Mouse (Mus musculus) intestine, embryonic 14.5 days (tissue): ENCODE measurements at regions not wholly inside any gene's neighbourhood (a gene's known extent, or its start where the extent isn't known, plus 50 kb on each side); places are given as distances from the start of the nearest gene placed in this dataset.

Source experiments
- ATAC-seq: fragments of 200-750 bp; cut with Nextera tagmentation; replicated peaks from 2 replicates; pipeline ENCODE4 v1.8.0; 2017; ENCODE audit warnings: low read depth, moderate number of reproducible peaks, moderate TSS enrichment, moderate library complexity; ENCODE audit not compliant: low FRiP score, low TSS enrichment
- DNase-seq: peaks from one replicate; pipeline ENCODE4 v3.0.0-alpha.2; 2018; ENCODE audit warnings: low spot score
- H3K27ac ChIP-seq: fragments of 300-500 bp; sonication (generic); 2 replicates; pipeline ENCODE4 v1.5.1; 2014; ENCODE audit warnings: low read depth, mild to moderate bottlenecking, control low read depth
- H3K27me3 ChIP-seq: fragments of 300-500 bp; sonication (generic); replicated peaks from 2 replicates; pipeline ENCODE4 v1.6.1; 2014; ENCODE audit warnings: low read length, control low read depth; ENCODE audit not compliant: control insufficient read depth, insufficient read depth
- H3K36me3 ChIP-seq: fragments of 300-500 bp; sonication (generic); 2 replicates; pipeline ENCODE4 v1.6.1; 2014; ENCODE audit warnings: low read length, control low read depth; ENCODE audit not compliant: control insufficient read depth, insufficient read depth
- H3K4me1 ChIP-seq: fragments of 300-500 bp; sonication (generic); replicated peaks from 2 replicates; pipeline ENCODE4 v1.6.1; 2014; ENCODE audit warnings: low read length, control low read depth, mixed read lengths; ENCODE audit not compliant: control insufficient read depth, insufficient read depth
- H3K4me2 ChIP-seq: fragments of 300-500 bp; sonication (generic); 2 replicates; pipeline ENCODE4 v1.6.1; 2014; ENCODE audit warnings: low read length
- H3K4me3 ChIP-seq: fragments of 300-500 bp; sonication (generic); 2 replicates; pipeline ENCODE4 v1.5.1; 2014; ENCODE audit warnings: low read depth, low read length, control low read depth, mixed read lengths
- H3K9ac ChIP-seq: fragments of 300-500 bp; sonication (generic); 2 replicates; pipeline ENCODE4 v1.6.1; 2014; ENCODE audit warnings: mild to moderate bottlenecking, low read length
- H3K9me3 ChIP-seq: fragments of 300-500 bp; sonication (generic); 2 replicates; pipeline ENCODE4 v1.6.1; 2016; ENCODE audit warnings: low read length, control low read depth; ENCODE audit not compliant: control insufficient read depth
- WGBS: fragments of 180-500 bp; shearing (Covaris S2); extraction: QIAGEN DNeasy Blood & Tissue Kit; methylation state at CpG from one replicate; pipeline ENCODE4 v1.1.7; 2014; 5-methylcytosine and 5-hydroxymethylcytosine counted together

DNA sequence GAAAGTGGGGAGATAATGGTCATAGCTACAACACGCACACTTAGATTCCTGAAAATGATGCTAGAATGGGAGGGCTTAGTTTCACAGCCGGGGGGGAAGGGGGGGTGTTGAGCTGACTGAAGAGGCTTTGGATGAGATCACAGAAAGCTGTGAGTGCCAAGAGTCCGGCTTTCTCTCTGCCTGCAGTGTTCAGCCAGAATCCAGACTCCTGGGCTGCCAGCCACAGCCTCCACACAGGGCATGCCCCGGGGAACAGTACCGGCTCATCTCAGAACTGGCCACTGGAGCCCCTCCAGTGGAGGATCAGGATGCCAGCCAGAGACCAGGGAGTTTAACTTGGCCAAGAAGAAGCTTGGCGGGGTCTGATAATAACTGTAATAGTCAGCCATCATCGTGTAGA is 85.7 kb downstream of the Vcpkmt start:
- Histone ChIP-seq H3K4me2 (0 out of 2 replicates have a peak overlapping the region, but pooled peaks have one; percentile 6), H3K9ac (no peak overlapping the region), H3K4me1 (peaks cover 23% of the 10 kb centered on the region), H3K36me3 (no peaks in the 10 kb centered on the region), H3K27ac (peak overlapping the region; percentile 77), H3K4me3 (no peak overlapping the region), H3K27me3 (no peaks in the 10 kb centered on the region), H3K9me3 (no peaks in the 10 kb centered on the region)
- ATAC-seq, result no peak; the same call in 1 of the 2 replicates
- WGBS, result 66% methylated on average over 7 of the region's 7 CpGs
- no peak for DNase-seq

DNA sequence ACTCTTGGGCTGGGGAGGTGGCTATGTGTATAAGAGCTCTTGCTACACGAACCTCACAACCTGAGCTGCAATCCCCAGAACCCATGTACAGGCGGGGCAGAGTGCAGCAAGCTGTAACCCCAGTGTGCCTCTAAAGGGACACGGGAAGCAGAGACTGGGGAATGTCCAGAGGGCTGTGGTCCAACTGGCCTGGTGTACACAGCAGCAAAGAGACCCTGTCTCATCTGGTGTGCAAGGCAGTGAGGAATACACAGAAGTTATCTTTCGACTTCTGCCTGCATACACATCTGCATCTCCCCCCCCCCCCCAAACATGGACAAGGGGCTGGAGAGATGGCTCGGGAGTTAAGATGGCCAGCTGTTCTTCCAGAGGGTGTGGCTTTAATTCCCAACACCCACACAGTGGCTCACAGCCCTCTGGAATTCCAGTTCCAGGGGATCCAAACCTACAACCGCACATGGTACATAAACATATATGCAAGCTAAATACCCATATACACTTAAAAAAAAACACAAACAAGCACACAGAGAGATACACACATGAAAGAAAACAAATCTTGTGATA is 86.4 kb downstream of the Vcpkmt start:
- H3K27ac ChIP-seq, result peak overlapping the region; percentile 77
- no peak overlapping the region for H3K4me2 ChIP-seq
- no peak overlapping the region for H3K9ac ChIP-seq
- peaks cover 16% of the 10 kb centered on the region for H3K4me1 ChIP-seq
- H3K4me3 ChIP-seq, result no peak overlapping the region
- H3K9me3 ChIP-seq, result no peaks in the 10 kb centered on the region
- WGBS, result 58% methylated on average over 6 of the region's 6 CpGs
- DNase-seq (no peak), ATAC-seq (no peak)
- no peaks in the 10 kb centered on the region for H3K27me3 ChIP-seq
- H3K36me3 ChIP-seq, result no peaks in the 10 kb centered on the region

DNA sequence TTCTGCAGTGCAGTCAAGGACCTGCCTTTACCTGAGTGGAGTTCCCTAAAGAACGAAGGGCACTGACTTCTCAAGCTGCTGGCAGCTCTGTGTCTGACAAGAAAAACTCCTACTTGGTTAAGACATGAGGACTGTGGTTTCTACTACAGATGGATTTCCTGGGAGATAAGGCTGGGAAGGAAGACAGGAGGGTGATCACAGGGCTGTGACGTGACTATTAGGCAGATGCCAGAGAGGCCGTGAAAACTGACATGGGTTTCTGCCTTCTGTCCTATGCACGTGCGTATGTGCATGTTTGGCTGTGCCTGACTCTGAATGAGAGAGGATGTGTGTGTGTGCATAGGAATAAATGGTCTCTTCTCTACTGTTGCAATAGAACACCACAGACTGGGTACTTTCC is 87.1 kb downstream of the Vcpkmt start:
- no peaks in the 10 kb centered on the region for H3K36me3 ChIP-seq
- no peak for DNase-seq
- no peaks in the 10 kb centered on the region for H3K9me3 ChIP-seq
- H3K27ac ChIP-seq, result no peak overlapping the region
- peaks cover 10% of the 10 kb centered on the region; the same call in 1 of the 2 replicates for H3K4me1 ChIP-seq
- H3K4me2 ChIP-seq, result no peak overlapping the region
- WGBS, result 81% methylated on average over 5 of the region's 5 CpGs
- H3K9ac ChIP-seq, result no peak overlapping the region
- no peak overlapping the region for H3K4me3 ChIP-seq
- no peak for ATAC-seq
- H3K27me3 ChIP-seq, result no peaks in the 10 kb centered on the region

DNA sequence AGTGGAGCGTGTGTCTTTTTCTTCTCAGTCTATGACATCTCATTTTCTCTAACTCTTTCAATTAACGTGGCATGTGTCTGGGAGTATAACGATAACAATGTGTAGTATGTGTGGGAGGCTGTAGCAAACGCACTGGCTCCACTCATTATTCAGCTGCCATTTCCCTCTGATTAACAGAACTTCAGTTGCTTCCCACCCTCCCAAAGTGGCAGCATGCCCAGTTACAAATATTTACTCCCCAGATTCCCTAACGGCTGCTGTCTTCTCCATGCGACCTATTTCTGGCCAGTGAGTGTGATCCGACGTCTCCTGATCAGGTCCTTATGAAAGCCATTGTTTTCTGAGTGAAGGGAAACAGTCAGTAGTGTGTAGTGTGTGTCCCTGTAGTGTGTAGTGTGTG is 88.2 kb downstream of the Vcpkmt start:
- H3K27me3 ChIP-seq, result no peaks in the 10 kb centered on the region
- no peak for DNase-seq
- 0 out of 2 replicates have a peak, but pooled peaks cover 8% of the 10 kb centered on the region for H3K4me1 ChIP-seq
- no peak overlapping the region for H3K4me3 ChIP-seq
- H3K9ac ChIP-seq, result no peak overlapping the region
- no peak for ATAC-seq
- H3K9me3 ChIP-seq, result no peaks in the 10 kb centered on the region
- no peak overlapping the region for H3K27ac ChIP-seq
- no peak overlapping the region for H3K4me2 ChIP-seq
- H3K36me3 ChIP-seq, result no peaks in the 10 kb centered on the region
- 47% methylated on average over 8 of the region's 8 CpGs for WGBS

DNA sequence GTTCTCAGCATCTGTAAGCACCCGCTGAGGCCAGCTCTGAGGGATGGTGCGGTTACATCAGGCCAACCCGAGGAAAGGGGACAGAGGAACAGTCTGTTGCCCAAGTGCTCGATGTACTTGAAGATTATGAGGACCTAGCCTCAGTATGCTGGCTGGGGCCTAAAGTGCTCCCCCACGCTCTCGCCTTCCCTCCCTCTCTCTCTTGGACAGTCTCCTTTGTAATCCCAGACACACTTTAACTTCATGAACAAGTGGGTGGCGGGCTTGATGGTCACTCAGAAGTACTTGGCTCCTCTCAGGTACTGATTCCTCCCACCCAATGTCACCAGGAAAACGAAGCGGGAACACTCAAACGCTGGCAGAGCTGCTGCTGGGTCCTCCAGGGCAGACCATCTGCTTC is 93.1 kb downstream of the Vcpkmt start:
- H3K27me3 ChIP-seq, result no peaks in the 10 kb centered on the region
- 0 out of 2 replicates have a peak, but pooled peaks cover 5% of the 10 kb centered on the region for H3K4me1 ChIP-seq
- no peak overlapping the region for H3K27ac ChIP-seq
- H3K36me3 ChIP-seq, result no peaks in the 10 kb centered on the region
- 94% methylated on average over 10 of the region's 10 CpGs for WGBS
- no peak overlapping the region for H3K4me2 ChIP-seq
- DNase-seq, result no peak
- no peaks in the 10 kb centered on the region for H3K9me3 ChIP-seq
- no peak overlapping the region for H3K4me3 ChIP-seq
- no peak overlapping the region for H3K9ac ChIP-seq
- no peak for ATAC-seq

DNA sequence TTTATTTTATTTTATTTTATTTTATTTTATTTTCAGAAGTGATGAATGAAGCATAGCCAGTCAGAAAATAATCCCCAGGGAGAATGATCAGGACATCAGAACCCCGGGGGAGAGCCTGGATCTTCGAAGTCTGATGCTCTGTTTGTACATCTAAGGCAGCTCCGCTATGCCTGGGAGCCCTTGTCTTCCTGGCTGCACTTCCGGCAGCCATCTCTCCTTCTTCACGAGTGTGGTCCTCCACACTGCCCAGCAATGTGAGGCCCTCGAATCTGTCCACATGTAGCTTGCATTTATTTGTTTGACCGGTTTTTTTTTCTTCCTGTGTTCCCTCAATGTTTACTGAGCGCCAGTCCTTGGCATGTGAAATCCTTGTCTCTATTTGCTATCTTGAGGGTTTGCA is 95.9 kb downstream of the Vcpkmt start:
- DNase-seq (no peak), ATAC-seq (no peak)
- Histone ChIP-seq H3K27me3 (no peaks in the 10 kb centered on the region), H3K4me1 (0 out of 2 replicates have a peak, but pooled peaks cover 5% of the 10 kb centered on the region), H3K9ac (no peak overlapping the region), H3K4me2 (no peak overlapping the region), H3K36me3 (no peaks in the 10 kb centered on the region), H3K4me3 (no peak overlapping the region), H3K27ac (no peak overlapping the region), H3K9me3 (0 out of 2 replicates have a peak, but pooled peaks cover 2% of the 10 kb centered on the region)
- WGBS, result 55% methylated on average over 8 of the region's 8 CpGs

DNA sequence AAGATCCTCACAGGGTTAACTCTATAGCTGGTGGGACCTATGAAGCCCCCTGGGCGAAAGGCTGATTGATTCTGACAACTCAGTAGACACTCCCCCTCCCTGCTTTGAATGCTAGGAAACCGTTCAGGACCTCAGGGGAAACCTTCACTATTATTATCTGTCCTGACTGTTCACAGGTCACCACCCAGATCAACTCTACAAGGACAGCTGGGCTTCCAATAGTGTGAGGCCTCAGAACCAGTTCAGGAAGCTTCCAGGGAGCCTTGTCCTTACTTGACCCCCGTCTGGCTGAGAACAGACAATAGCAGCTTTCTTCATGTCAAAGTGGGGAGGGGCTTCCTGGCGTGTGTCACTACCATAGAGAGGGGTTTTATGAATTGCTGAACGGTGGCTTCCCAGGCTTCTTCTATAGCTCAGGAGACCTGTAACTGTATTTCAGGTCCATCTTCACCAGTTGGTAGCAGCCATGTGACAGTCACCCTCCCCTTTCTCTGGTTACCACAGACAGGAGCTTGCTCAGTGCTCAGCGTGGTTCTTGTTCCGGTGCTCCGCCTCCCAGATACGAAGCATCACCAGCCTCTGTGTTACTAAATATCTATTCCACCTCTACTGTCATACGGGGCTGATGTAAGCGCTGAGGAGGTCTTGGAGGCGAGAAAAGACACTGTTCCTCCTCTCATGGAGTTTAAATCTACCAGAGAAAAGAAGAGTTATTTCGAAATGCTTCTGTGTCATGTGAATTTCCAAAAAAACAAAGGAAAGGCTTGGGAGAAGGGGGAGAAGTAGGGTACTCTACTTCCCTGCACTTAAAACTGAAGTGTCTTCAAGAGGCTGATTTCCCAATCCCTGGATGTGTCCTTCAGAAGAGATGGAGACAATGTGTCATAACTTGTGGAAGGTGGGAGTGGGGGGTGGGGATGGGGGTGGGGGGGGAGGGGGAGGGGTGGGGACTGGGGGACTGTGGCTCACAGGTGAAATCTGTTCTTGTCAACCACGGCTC is 96.9 kb downstream of the Vcpkmt start:
- ATAC-seq (no peak), DNase-seq (no peak)
- 0 out of 2 replicates have a peak, but pooled peaks cover 2% of the 10 kb centered on the region for H3K9me3 ChIP-seq
- H3K36me3 ChIP-seq, result no peaks in the 10 kb centered on the region
- no peaks in the 10 kb centered on the region for H3K27me3 ChIP-seq
- H3K4me3 ChIP-seq, result no peak overlapping the region
- H3K4me2 ChIP-seq, result peak overlapping the region; percentile 1; the same call in 1 of the 2 replicates
- H3K27ac ChIP-seq, result no peak overlapping the region
- 40% methylated on average over 14 of the region's 14 CpGs for WGBS
- 0 out of 2 replicates have a peak, but pooled peaks cover 5% of the 10 kb centered on the region for H3K4me1 ChIP-seq
- H3K9ac ChIP-seq, result no peak overlapping the region

DNA sequence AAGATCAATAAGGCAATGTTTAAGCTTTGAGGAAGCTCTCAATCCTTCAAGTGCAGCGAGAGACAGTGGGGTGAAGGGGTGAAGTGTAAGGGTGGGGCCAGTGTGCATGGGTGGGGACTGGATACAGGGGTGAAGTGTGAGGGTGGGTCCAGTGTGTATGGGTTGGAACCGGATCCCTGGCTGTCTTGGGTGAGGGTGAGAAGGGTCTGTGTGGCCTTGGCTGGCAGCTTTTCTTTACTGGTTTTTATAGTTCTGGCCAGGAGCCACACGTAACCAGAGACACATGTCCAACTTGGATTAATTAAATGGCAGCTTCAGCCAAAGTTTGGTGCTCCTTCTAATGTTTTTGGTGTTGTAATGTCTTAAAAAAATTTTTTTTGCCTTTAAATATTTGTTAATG is 101.4 kb downstream of the Vcpkmt start:
- Histone ChIP-seq H3K36me3 (no peaks in the 10 kb centered on the region), H3K27ac (no peak overlapping the region), H3K9ac (no peak overlapping the region), H3K4me3 (no peak overlapping the region), H3K9me3 (0 out of 2 replicates have a peak, but pooled peaks cover 2% of the 10 kb centered on the region), H3K27me3 (no peaks in the 10 kb centered on the region), H3K4me2 (no peak overlapping the region), H3K4me1 (peaks cover 12% of the 10 kb centered on the region; the same call in 1 of the 2 replicates)
- DNase-seq, result no peak
- no peak for ATAC-seq
- WGBS, result 76% methylated on average over 3 of the region's 3 CpGs
